Mouse (Mus musculus) heart, postnatal 14 days (tissue): ENCODE measurements around the gene Tipin. TPM values are rescaled to one million over a fixed set of nuclear protein-coding genes. Genes with fewer than 3 reads are reported as not detected.
"Not testable (repeated sequence)": the region's sequence is repeated elsewhere in the genome, so short reads cannot be mapped to it uniquely, and the experiment has no call there.

ENCODE experiments used
- DNase-seq, 2 experiments: peaks; one replicate each; pipeline ENCODE4 v3.0.0; 2021 to 2022
- intact Hi-C: fragments of 180-260 bp; cut with DNase I; formaldehyde crosslinking; loops from one replicate; pipeline ENCODE4 v1.15.1; 2025
- total RNA-seq, 2 experiments: library from RNA; stranded (reverse); gene quantifications; 2 replicates each; pipeline ENCODE4 v1.2.3; 2021

The Tipin gene
- total RNA-seq, 2 experiments from 2014 or later = 11.2 to 12.1 TPM

DNA sequence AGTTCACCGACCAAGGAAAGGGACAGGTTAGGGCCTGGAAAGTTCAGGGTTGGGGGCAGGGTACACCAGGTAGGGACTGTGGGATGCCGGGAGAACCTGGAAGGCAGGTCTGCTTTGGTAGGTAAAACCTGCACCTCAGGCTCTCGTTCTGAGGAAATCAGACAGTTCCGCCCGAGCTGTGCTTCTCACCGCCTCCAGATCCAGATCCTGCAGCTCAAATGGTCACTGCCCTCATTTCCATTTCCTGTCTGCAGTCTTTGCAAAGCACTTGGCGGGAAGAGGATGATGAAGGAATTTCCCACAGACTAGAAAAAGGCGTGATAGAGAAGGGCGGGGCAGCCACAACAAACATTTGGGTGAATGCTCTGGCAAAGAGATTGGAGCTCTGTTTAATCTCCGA is 13.2 kb upstream of the Tipin start:
- DNase-seq = no peak
- intact Hi-C loops = no loop called here

DNA sequence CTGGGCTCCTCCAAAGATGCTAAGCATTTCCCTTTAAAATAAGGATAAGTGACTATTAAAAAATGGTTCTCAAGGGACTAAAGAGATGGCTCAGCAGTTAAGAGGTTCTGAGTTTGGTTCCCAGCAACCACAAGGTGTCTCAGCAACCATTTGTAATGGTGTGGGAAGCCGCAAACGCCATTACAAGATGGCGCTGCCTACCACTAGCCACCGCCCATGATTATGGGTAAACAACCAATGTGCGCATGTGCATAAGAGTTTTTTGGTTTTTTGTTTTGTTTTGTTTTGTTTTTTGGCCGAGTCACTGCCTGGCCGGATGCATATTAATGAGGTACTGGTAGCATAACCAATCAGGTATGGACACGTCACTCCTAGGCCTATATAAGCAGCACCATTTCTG is 12.5 kb upstream of the Tipin start:
- intact Hi-C loops, DNase-seq: not testable (repeated sequence)

DNA sequence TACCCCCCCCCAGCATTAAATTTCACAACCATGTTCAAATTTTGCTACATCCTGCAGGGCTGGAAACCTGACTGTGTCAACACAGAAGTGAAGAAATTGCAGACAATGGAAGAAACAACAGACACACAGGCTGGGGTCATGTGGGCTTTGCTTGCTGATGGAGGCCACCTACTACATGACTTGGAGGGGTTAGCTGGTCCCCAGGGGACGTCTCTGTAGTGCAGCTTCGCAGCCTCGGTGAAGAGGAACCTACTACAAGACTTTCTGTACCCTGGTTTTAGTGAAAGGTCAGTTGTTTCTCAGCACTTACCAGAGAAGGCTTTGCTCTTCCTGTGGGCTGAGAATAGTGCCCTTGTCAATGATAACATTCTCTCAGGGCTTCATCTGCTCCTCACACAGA is 10.1 kb upstream of the Tipin start:
- intact Hi-C loops = no loop called here
- no peak for DNase-seq

DNA sequence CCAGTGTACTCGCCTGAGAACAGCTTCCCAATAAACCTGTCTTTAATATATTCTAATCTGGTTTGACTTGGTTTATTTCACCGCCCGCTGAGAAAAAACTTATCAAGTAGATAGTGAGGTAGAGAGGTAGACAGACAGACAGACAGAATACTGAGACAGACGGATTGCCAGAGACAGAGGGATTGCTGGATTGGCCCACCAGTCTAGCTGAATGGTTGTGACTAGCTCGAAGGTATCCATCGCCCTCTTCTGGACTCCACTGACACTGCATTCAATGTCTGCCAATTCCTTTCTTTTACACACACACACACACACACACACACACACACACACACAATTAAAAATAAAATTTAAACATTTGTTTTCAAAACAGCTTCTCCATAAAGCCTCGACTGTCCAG is 8.8 kb upstream of the Tipin start:
- intact Hi-C loops = loop anchor here (2.0 kb wide), 1 partner anchor 134 kb away; no protein-coding TSS in a partner anchor
- DNase-seq = peak; percentile 47 to 65

DNA sequence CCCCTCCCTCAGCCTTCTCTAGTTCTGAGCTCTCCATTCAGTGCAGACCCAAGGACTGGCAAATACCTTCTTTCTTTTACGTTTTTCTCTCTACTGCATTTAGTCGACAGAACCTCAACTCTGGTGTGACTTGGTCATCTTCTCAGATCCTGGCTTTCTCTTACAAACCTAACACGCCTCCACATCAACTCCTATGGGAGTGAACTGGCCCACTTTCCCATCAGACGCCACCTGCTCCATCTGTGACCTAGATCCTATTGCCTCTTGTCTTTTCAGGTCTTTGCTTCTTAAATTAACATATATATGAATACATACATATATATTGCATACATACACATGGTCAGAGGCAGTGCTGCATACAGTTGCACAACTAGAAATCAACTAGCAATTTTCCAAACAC is 7.6 kb upstream of the Tipin start:
- no peak for DNase-seq

DNA sequence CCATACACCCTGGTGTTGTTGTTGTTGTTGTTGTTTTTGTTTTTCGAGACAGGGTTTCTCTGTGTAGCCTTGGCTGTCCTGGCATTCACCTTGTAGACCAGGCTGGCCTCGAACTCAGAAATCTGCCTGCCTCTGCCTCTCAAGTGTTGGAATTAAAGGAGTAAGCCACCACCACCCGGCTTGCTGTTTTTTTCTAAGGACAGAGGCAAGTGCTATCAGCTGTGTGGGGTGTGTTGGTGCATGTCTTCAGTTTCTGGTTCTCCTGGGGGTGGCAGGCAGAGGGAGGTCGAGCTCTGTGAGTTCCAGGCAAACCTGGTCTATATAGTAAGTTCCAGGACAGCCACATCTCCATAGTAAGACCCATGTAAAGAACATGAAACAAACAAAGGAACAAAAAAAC is 7.1 kb upstream of the Tipin start:
- intact Hi-C loops = no loop called here
- no peak for DNase-seq

More for the DNA sequence above, 7.6 kb upstream of the Tipin start:
- intact Hi-C loops = loop anchor here (2.0 kb wide), 1 partner anchor 135 kb away; no protein-coding TSS in a partner anchor

DNA sequence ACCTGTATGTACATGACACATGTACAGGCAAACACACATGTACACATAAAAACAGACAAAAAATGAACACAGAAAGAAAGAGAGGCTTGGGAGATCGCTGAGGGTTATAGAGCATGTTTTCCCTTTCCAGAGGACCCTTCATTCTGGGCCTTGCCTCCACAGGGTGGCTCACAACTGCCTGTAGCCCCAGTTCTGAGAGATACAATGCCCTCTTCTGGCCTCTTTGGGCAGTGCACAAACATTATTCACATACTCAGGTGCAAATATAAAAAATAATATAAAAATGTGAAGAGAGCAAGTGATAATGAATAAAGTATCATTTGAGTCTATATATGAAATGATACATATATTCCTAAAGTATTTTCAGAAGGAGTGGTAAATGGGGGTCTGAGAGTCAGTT is 6.5 kb upstream of the Tipin start:
- DNase-seq = no peak
- intact Hi-C loops = no loop called here

DNA sequence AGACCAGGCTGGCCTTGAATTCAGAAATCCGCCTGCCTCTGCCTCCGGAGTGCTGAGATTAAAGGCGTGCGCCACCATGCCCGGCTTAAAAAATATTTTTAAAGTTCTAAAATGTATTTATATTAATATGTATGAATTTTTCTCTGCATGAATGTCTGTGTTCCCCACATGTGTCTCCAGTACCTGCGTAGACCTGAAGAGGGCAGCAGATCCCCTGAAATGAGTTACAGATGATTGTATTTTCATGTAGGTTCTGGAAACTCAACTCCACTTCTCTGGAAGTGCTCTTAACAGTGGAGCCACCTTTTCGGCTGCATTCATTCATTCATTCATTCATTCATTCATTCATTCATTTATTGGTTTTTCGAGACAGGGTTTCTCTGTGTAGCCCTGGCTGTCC is 3.7 kb upstream of the Tipin start:
- DNase-seq = peak; percentile 64 to 80
- intact Hi-C loops = no loop called here

DNA sequence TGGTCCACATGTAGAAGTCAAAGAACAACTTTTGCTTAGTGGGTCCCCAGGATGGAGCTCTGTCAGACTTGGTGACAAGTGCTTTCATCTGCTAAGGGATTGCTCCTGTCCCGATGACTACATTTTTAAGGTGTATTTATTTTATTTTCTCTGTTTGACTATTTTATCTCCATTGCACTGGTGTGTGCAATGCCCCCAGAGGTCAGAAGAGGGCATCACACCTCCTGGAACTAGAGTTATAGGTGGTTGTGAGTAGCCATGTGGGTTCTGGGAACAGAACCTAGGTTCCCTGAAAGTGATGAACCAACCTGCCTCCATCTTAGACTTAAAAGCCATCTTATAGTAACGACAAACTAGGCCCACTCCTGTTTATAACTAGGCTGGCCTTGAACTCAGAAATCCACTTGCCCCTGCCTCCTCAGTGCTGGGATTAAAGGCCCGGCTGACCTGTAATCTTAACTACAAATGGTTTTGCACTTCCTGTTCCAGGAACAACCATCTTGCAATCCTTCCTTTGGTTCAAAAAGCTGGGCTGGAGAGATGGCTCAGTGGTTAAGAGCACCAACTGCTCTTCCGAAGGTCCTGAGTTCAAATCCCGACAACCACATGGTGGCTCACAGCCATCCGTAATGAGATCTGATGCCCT is 2.6 kb upstream of the Tipin start:
- intact Hi-C loops = no loop called here
- DNase-seq = no peak

DNA sequence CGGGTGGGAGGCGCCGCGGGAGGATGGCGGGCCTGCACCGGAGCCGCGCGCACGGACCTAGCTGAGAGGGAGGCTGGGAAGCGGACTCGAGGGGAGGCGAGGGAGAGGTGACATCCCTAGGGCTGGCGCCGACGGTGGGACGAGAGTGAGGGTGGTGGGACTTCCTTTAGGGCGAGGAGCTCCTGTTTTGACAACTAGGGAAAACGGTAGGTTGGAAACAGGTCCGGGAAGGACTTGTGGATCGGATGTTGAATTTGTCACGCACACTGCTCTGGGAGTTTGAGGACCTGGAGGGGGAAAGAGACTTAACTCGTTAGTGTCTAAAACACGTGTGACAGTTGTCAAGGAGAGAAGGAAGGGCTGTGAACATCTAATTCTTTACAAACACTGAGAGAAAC is 399 bp downstream of the Tipin start:
- no peak for DNase-seq
- intact Hi-C loops = no loop called here

DNA sequence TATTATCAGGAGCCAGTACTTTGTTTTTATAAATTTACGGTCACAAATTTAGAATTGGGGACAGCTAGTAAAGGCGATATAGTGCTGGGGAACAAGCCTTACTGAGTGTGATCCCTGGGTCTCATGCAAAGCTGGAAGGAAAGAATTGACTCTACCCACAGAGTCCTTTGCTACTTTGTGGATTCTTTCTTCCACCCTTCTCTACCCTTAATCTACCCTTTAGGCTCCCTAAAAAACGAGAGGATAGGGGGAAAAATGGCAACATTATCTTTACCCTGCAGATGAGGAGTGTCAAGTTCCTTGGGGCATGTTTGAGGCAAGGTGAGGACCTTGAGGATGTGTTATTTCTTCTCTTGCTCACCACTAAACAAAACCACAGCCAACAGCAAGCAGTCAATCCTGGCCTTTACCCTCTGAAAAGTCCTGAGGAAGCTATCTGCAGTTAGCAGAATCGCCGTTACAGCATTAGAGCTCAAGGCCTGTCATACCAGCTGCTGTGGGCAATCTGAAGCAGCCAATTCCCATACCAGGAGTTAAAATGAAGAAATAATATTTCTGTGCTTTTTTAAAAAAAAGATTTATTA is 1.1 kb downstream of the Tipin start:
- intact Hi-C loops = no loop called here
- DNase-seq = no peak

DNA sequence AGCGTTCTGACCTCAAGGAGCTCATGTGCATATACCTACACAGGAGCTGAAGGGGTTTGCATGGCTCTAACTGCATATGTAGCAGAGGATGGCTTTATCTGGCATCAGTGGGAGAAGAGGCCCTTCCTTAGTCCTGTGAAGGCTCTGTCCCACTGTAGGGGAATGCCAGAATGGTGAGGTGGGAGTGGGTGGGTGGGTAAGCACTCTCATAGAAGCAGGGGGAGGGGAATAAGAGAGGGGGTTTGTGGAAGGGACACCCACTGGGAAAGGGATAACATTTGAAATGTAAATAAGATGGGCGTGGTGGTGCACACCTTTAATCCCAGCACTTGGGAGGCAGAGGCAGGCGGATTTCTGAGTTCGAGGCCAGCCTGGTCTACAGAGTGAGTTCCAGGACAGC is 21.7 kb downstream of the Tipin start:
- DNase-seq, intact Hi-C loops: not testable (repeated sequence)

DNA sequence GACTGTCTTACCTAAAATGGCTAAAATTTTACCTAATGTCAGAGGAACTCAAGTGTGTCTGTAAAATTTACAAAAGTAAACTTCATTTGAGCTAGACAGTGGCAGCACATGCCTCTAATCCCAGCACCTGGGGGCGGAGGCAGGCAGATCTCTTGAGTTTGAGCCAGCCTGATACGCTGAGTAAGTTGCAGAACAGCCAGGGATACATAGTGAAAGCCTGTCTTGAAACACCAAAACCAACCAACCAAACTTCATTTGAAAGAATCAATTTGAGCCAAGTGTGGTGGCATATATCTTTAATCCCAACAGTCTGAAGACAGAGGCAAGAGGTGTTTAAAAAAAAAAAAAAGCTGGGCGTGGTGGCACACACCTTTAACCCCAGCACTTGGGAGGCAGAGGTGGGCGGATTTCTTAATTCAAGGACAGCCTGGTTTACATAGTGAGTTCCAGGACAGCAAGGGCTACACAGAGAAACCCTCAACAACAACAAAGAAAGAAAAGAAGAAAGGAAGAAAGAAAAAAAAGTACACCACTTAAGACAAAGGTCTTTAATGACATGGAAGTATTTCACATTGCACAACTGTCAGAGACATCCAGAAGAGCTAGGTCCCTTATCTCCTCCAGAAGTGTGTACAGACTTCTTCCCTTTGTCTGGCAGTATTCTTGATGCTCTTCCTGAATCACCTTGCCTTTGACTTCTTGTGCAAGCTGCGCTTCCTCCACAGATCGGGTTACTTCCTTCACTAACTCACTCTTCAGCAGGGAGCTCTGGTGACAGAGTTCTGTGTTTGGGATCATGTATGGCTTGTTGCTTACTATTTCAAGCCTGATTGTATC is 25.3 kb downstream of the Tipin start:
- intact Hi-C loops = no loop called here
- no peak for DNase-seq

DNA sequence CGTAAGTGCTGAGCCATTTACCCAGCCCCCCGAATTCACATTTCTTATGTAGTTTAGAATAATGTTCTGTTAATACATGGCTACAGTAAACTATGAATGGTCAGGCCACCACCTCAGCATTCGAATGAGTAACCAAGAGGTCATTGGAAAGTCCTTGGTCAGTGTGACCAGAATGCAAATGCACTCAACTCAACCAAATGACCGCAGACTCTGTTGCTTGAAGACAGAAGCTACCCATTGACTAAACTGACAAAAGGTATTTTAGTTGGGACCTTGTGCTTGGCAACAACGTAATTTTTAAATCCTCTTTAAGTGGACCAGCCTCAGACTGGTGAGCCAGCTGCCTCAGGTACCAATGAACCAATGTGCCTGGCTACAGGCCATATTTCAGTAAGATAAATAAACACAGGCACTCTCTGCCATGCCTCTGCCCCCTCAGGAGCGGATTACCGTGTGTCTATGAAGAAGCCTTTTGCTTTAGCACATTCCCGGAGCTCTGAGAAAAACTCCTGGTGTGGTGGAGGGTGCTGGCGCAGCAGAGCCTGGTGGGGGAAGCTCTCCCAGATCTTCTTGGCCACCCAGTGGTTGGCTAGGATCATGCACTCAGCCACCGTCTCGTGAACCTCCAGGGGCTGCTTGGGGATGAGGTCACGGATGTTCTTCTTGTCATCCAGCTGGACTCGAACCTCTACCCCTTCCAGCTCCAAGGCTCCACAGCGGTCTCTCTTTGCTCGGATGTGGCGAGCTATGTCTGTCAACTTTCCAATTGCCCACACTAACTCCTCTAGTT is 29.8 kb downstream of the Tipin start:
- peak in 1 of 2 experiments; percentile 2 for DNase-seq
- intact Hi-C loops = no loop called here

DNA sequence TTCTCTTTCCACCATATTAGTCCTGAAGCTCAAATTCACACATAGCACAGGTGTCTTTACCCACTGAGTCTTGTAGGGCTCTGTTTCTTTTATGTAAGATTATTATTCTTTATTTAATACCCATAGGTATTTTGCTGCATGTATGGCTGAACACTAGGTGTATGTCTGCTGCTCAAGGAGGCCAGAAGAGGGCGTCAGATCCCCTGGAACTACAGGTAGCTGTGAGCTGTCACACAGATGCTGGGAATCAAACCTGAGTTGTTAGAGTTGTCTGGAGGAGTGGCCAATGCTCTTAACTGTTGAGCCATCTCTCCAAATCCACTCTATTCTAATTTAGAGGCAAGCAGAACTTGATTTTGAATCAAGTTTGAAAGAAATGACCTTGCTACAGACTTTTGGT is 30.7 kb downstream of the Tipin start:
- DNase-seq = no peak
- intact Hi-C loops = no loop called here

DNA sequence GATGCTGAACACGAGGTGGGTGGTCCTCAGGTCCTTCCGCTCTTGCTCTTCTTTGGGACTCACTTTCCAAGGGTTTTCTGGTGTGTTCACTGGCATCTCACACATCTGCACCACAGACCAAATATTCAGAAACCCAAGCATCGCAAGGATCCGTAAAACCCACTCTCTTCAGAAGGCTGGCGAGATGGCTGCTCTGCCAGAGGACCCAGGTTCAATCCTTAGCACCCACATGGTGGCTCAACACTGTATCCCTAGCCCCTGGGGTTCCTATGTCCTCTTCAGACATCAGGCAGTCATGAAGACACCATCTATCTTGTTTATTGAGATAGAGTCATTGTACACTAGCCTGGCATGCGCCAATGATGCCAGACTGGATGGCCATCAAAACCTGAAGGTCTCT is 33.3 kb downstream of the Tipin start:
- intact Hi-C loops = no loop called here
- DNase-seq = no peak

DNA sequence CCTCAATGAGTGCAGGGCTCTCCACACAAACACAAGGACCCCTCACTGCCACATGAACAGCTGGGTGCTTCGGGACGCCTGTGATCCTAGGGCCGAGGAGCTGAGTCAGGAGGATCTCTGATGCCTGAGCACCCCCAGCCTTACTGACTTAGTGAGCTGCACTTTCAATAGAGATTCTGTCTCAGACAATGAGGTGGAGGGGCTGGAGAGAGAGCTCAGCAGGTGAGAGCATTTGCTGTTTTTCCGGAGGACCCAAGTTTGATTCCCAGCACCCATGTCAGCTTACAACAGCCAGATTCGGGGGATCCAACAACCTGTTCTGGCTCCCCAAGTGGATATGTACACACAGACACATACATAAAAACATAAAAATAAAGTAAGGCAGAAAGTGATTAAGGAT is 35.6 kb downstream of the Tipin start:
- intact Hi-C loops = no loop called here
- no peak for DNase-seq

DNA sequence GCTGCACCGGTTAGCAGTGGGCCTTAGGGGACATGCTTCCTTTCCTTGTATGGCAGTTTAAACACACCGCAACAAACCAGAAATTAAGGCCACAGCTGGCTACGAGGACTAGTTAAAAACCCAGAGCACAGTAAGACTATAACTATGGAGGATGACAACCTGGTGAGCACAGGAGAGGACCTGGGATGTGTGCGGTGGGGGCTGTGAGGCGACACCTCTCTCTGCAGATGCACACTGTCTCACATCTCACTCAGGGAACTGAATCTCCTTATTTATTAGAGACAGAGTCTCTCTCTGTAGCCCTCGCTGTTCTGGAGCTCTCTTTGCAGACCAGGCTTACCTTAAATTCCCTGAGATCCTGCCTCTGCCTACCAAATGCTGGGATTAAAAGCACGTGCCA is 42.6 kb downstream of the Tipin start:
- intact Hi-C loops = no loop called here

DNA sequence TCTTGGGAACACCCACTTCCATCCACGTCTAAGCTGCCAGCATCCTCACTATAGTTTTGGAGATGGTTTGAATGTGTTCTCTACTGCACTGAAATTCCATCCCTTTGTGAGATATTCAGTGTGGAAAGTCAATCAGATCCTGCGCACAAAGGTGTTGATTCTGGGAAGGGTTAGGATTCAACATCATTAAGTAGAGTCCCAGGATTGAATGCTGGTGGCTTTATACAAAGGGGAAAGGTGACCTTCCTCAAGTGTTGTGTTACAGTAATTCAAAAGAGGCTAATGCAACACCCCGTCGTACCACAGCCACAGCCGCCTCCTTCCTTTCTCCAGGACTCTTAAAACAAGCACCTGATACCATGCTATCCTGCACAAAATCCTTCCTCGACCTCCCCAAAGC is 54.4 kb downstream of the Tipin start:
- no peak for DNase-seq
- intact Hi-C loops = loop anchor here (10.0 kb wide), 1 partner anchor 881 kb away; no protein-coding TSS in a partner anchor

More for the DNA sequence above, 42.6 kb downstream of the Tipin start:
- no peak for DNase-seq

DNA sequence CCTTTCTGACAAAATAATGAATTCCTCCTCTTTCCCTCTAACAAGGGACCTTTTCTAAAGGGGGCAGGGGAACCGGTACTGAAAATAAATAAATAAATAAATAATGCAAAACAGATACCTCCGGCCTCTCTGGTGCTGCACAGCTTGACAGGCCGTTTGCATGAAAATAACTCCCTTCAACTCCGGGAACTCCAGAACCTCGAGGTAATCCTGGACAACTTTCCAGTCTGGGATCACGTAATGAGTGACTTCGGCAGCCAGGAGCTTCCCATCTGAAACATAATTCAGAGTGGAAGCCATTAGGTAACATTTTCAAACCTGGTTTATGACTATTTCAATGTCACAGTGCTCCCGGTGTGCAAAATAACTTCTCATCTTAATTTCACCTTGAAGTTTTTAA is 58.0 kb downstream of the Tipin start:
- DNase-seq = peak in 1 of 2 experiments; percentile 7
- intact Hi-C loops = loop anchor here (10.0 kb wide), 1 partner anchor 885 kb away; no protein-coding TSS in a partner anchor
